Mouse (Mus musculus): ENCODE data around the gene Ryk.

The Ryk gene

GRCm38 (mm10) chr9:102948706-102949105 is 114.0 kb downstream of the Ryk start:
- no peak for ATAC-seq (ENCODE audit: low TSS enrichment)

GRCm38 (mm10) chr9:102951091-102951994 is 116.6 kb downstream of the Ryk start:
- ATAC-seq (ENCODE audit: low TSS enrichment): no peak

GRCm38 (mm10) chr9:102955866-102956265 is 121.1 kb downstream of the Ryk start:
- no peak for ATAC-seq (ENCODE audit: low TSS enrichment)
